8 mouse cellular contexts compared by ENCODE assay signal in genomic region chr7:44604139-44604606, GRCm38 (mm10). TPM values are rescaled to one million over a fixed set of nuclear protein-coding genes. Genes with fewer than 3 reads are reported as not detected.
A peak's percentile ranks its signal among the peaks of the same experiment; 100 is the strongest.
DNase-seq lines count a peak whose midpoint lies in the region; ATAC-seq and TF ChIP-seq lines count a peak whose summit lies in the region.

No protein-coding gene starts in this region.

- DNase-seq in cerebellum, adult 11-12 months: peak; percentile 77
- peak; percentile 60 to 69 for DNase-seq in kidney, postnatal 4 days
- DNase-seq in urinary bladder, postnatal 36 days (ENCODE audit: low spot score in 2 of 2): no peak
- no peak for DNase-seq in spleen, adult 12 weeks (ENCODE audit: low spot score)

- TF ChIP-seq CTCF in ES-Bruce4 (IDR thresholded peaks at IDR 0.05; ENCODE audit: low read depth, low read length): no peak

- peak overlapping the region; percentile 87 for H3K27ac ChIP-seq in ES-Bruce4 (ENCODE audit: insufficient read depth, low read length)
- no peak overlapping the region for H3K27ac ChIP-seq in embryonic facial prominence, embryonic 12.5 days
- no peak overlapping the region for H3K27ac ChIP-seq in midbrain, embryonic 13.5 days

- H3K9me3 ChIP-seq in ES-Bruce4 (replicated peaks; ENCODE audit: control insufficient read depth, insufficient read depth, low read length, poor library complexity, severe bottlenecking): no peaks in the 10 kb centered on the region
- no peaks in the 10 kb centered on the region for H3K9me3 ChIP-seq in embryonic facial prominence, embryonic 12.5 days
- no peaks in the 10 kb centered on the region for H3K9me3 ChIP-seq in midbrain, embryonic 13.5 days

- peak; percentile 49 for TF ChIP-seq POLR2A in ES-Bruce4 (IDR thresholded peaks at IDR 0.05; ENCODE audit: insufficient read depth, low read length)

- 0 out of 2 replicates have a peak, but pooled peaks have one; percentile 36 for TF ChIP-seq EP300 in ES-Bruce4 (IDR thresholded peaks at IDR 0.05; ENCODE audit: insufficient read depth, low read depth, low read length)

- H3K4me3 ChIP-seq in ES-Bruce4 (ENCODE audit: low read depth, low read length): peak overlapping the region; percentile 68
- H3K4me3 ChIP-seq in embryonic facial prominence, embryonic 12.5 days: peak overlapping the region; percentile 30
- peak overlapping the region; percentile 28 for H3K4me3 ChIP-seq in midbrain, embryonic 13.5 days (replicated peaks)

- H3K27me3 ChIP-seq in ES-Bruce4 (ENCODE audit: control insufficient read depth, insufficient read depth, low read length, poor library complexity, severe bottlenecking): no peaks in the 10 kb centered on the region
- H3K27me3 ChIP-seq in embryonic facial prominence, embryonic 12.5 days: peaks cover 62% of the 10 kb centered on the region
- peaks cover 71% of the 10 kb centered on the region for H3K27me3 ChIP-seq in midbrain, embryonic 13.5 days

- 0% methylated on average over 16 of the region's 25 CpGs for WGBS in embryonic facial prominence, embryonic 12.5 days
- WGBS in midbrain, embryonic 13.5 days: under 1% methylated on average over 24 of the region's 25 CpGs

- no peaks in the 10 kb centered on the region for H3K36me3 ChIP-seq in ES-Bruce4 (ENCODE audit: control insufficient read depth, insufficient read depth, low read length, poor library complexity, severe bottlenecking)
- no peaks in the 10 kb centered on the region for H3K36me3 ChIP-seq in embryonic facial prominence, embryonic 12.5 days
- H3K36me3 ChIP-seq in midbrain, embryonic 13.5 days: no peaks in the 10 kb centered on the region

- no peak for ATAC-seq in cerebellum, adult (ENCODE audit: insufficient number of reproducible peaks, low FRiP score, low TSS enrichment)
- peak; percentile 74 for ATAC-seq in embryonic facial prominence, embryonic 12.5 days (ENCODE audit: insufficient number of reproducible peaks, insufficient read depth, low FRiP score, low TSS enrichment)
- ATAC-seq in midbrain, embryonic 13.5 days: peak; percentile 59

- H3K4me2 ChIP-seq in embryonic facial prominence, embryonic 12.5 days (replicated peaks): peak overlapping the region; percentile 46
- peak overlapping the region; percentile 49 for H3K4me2 ChIP-seq in midbrain, embryonic 13.5 days (replicated peaks)

- H3K4me1 ChIP-seq in ES-Bruce4 (ENCODE audit: control insufficient read depth, insufficient read depth, low read length): peaks cover 11% of the 10 kb centered on the region
- peaks cover 26% of the 10 kb centered on the region for H3K4me1 ChIP-seq in embryonic facial prominence, embryonic 12.5 days
- peaks cover 40% of the 10 kb centered on the region for H3K4me1 ChIP-seq in midbrain, embryonic 13.5 days (replicated peaks)

- peak overlapping the region; percentile 38 for H3K9ac ChIP-seq in ES-Bruce4 (ENCODE audit: low read depth, poor library complexity, severe bottlenecking)
- H3K9ac ChIP-seq in embryonic facial prominence, embryonic 12.5 days: no peak overlapping the region
- H3K9ac ChIP-seq in midbrain, embryonic 13.5 days (replicated peaks): peak overlapping the region; percentile 33; the same call in 1 of the 2 replicates

RNA-seq across cellular contexts. Expression of gene Kcnc3, which starts 13.7 kb away (rescaled TPM):
- 12.3 and 15.5 TPM in 2 replicates for polyA plus RNA-seq in ES-Bruce4 (2011; ENCODE audit: insufficient read depth, insufficient read length, low read depth, missing spikeins)
- polyA plus RNA-seq in embryonic facial prominence, embryonic 12.5 days (2016; fragmentation: Nextera tagmentation; extraction: Ambion mirVana): 0.70 and 0.79 TPM in 2 replicates
- 3.7 and 4.4 TPM in 2 replicates for polyA plus RNA-seq in midbrain, embryonic 13.5 days (2015; fragmentation: Nextera tagmentation; extraction: Ambion mirVana)

RNA-seq across cellular contexts. Expression of gene Napsa, which starts 32.0 kb away (rescaled TPM):
- polyA plus RNA-seq in ES-Bruce4 (2011; ENCODE audit: insufficient read depth, insufficient read length, low read depth, missing spikeins): 0.97 and 1.1 TPM in 2 replicates
- 1.1 and 1.3 TPM in 2 replicates for polyA plus RNA-seq in embryonic facial prominence, embryonic 12.5 days (2016; fragmentation: Nextera tagmentation; extraction: Ambion mirVana)
- polyA plus RNA-seq in midbrain, embryonic 13.5 days (2015; fragmentation: Nextera tagmentation; extraction: Ambion mirVana): 0.64 and 1.3 TPM in 2 replicates

RNA-seq across cellular contexts. Expression of gene Nr1h2, which starts 50.4 kb away (rescaled TPM):
- polyA plus RNA-seq in ES-Bruce4 (2011; ENCODE audit: insufficient read depth, insufficient read length, low read depth, missing spikeins): 67.6 and 95.7 TPM in 2 replicates
- 68.1 and 68.6 TPM in 2 replicates for polyA plus RNA-seq in embryonic facial prominence, embryonic 12.5 days (2016; fragmentation: Nextera tagmentation; extraction: Ambion mirVana)
- 71.3 and 74.9 TPM in 2 replicates for polyA plus RNA-seq in midbrain, embryonic 13.5 days (2015; fragmentation: Nextera tagmentation; extraction: Ambion mirVana)

RNA-seq across cellular contexts. Expression of gene Pold1, which starts 55.5 kb away (rescaled TPM):
- polyA plus RNA-seq in ES-Bruce4 (2011; ENCODE audit: insufficient read depth, insufficient read length, low read depth, missing spikeins): 81.9 and 86.6 TPM in 2 replicates
- 125 and 130 TPM in 2 replicates for polyA plus RNA-seq in embryonic facial prominence, embryonic 12.5 days (2016; fragmentation: Nextera tagmentation; extraction: Ambion mirVana)
- polyA plus RNA-seq in midbrain, embryonic 13.5 days (2015; fragmentation: Nextera tagmentation; extraction: Ambion mirVana): 38.7 and 40.1 TPM in 2 replicates

Comparison
In these comparisons a context has a peak if more than half of its experiments do, and no peak if none do; other contexts are left out.
1. DNase-seq: peak in cerebellum, adult 11-12 months (single experiment) and kidney, postnatal 4 days (2 of 2); none in urinary bladder, postnatal 36 days (0 of 2) and spleen, adult 12 weeks (single experiment).
2. Peak in every context shown above with its lines, with median percentiles within 50 percentile points of each other: H3K4me3 ChIP-seq.